Mouse (Mus musculus) gonadal fat pad, adult 2 months (tissue): ENCODE measurements around the gene Ldah. TPM values are rescaled to one million over a fixed set of nuclear protein-coding genes. Genes with fewer than 3 reads are reported as not detected.

ENCODE experiments used
- DNase-seq: peaks from one replicate; pipeline ENCODE4 v3.0.0-alpha.2; 2012; ENCODE audit warnings: low read depth
- polyA plus RNA-seq: library from polyadenylated mRNA; depleted of rRNA; stranded (reverse); fragments of >200 nt; gene quantifications from 2 replicates; pipeline ENCODE4 v1.2.3, GENCODE M21; 2012

The Ldah gene
- polyA plus RNA-seq, 1 experiment, result 56.3 TPM

DNA sequence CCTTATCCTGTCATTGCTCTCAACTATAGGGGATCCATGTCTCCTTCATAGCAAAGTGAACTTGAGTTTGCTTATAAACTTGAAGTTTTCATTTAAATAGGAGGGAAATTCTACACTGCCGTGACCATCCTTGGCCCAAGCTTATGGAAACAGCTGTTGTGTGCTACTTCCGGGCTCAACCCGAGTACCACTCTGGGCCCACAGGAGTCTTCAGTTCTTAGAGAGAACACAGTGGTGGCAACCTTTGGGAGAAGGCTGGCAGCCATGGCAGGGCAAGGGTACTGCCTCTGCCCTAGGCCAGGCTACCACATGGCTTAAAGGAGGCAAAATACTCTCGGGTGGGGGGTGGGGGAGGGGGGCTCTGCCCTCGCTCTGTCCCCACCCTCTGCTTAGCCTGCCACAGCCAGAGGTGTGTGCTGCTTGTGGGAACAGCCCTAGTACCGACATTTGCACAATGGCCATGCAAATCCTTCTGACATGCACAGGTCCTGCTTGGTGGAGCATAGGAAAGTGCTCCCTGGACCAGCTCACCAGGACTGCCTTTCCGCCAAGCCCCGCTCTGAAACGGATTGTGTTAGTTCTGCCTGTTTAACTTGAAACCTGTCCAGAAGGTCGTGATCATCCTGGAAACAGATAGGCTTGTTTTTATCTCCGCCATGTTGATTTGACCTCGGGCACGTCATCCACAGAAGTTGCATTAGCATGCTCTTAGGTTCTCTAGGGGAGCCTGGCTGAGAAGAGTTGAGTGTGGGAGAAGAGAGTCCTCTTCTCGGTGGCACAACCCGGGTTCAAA, 73.5 kb downstream of the Ldah start:
- DNase-seq, result no peak

DNA sequence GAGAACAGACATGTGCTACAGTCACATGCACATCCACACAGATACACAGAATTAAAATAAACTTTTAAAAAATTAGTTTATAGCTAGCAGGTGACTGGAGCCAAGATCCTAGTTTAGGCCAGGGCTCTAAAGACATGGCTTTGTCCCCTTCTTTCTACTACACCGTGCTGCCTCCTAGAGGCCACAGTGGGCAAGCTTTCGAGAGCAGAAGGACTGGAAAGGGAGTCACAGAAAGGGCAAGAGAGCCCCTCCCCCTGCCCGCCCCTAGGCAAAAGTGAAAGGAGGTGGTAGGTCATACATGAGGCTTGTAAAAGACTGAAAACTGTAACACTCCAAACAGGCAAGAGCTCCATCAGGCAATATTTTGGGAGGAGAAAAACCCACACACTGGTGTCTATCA, 80.1 kb downstream of the Ldah start:
- no peak for DNase-seq

DNA sequence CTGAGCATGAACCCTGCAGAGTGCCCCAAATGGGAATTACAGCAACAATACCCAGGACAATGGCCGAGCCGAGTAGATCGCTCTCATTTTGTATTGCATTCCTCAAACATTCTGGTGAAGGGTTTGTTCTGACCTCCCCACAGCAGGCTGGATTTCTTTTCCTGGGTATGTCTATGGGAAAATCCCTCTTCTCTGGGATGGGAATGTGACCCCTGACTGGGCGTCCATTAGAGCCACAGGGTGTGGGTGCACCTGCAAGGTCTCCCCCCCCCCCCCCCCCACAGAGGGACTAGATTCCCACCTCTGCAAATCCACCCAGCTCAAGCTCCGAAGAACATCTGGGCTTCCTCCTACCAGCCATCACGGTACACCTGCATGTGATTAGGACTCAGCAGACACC, 81.2 kb downstream of the Ldah start:
- DNase-seq, result no peak

DNA sequence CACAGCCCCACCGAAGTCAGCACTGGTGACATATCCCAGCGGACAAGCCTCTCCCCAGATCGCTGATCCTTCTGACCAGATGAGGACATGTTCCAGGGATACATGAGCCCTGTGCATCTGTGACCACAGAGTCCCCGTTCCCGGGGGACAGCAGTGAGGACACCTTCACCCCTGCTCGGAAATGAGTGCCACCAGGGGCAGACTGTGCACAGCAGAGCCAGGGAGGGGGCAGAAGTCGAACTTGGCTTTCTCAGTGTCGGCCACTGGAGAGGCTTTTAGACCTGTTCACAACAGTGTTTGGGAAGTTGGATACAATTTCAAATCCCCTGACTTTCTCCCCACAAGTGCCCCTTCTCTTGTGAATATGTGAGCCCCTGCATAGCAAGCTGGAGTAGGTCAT, 81.6 kb downstream of the Ldah start:
- DNase-seq, result no peak

DNA sequence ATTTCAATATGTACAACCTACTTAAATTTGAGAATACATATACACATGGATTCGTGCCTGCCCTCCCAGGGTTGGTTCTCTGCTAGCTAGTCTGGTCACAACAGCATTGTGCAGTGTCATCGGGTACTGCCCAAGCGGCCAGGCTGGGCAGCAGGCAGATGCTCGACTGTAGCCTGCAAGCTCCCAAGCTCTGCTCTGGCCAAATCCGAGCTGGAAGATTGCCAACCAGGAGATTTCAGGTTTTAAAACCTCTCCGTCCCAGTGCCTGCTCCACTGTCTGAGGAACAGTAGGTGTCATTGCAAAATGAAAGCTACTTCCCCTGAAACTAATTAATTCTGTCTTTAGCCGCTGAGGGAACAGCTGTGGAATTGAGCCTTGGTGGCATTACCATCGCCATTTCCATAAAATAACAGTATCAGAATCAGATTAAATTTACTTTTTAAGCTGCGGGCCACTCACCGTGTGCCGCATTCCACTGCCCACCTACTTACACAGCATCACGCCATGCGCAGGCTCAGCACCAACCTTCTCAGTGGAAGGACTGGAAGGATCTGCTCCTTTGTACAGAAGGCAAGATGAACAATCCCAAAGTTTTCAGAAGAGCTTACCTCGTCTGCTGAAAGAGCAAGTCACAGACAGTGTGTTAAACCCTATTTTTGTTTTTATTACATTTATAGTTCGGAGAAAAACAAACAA, 83.4 kb downstream of the Ldah start:
- DNase-seq, result no peak

DNA sequence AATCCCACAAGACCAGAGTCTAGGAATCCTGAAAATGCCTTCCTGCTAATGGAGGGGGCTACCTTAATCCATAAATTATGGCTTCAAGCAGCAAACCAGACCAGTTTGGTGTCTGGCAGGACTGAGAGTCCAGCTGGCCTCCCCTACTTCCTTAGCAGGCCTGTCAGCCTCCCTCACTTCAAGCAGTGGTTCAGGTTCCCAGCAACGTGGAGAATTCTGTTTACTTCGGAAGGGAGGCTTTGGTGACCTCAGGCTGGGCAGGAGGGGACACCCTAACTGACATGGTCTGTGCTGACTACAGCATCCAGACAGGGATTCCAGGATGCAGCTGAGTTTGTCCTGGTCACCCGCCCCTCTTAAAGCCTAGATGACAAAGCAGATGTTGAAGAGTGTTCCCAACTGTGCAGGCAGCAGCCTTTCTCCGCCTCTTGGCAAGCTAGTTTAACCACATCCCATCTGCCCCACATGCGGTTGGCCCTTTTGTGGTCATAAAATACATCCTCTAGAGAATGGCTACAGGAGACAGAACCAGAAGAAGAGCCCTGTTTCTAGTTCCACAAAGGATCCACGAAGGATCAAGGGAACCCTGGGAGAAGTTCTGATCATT, 87.5 kb downstream of the Ldah start:
- no peak for DNase-seq

DNA sequence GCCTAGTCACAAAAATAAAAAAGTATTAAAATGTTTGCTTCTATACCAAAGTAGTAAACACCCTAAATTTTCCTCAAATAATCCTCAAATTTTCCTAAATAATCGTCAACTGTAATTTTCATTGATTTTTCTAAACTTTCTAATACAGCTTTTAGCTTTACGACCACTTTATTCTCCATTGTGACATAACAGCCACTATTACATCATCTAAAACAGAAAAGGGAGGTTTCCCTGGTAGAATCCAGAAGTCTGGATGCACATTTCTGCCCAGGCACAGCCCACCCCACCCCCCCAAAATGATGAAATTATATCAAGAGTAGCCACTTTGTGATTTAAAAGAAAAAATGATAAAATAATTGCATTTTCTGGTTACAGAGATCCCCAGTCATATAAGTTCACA, 88.2 kb downstream of the Ldah start:
- DNase-seq, result no peak

DNA sequence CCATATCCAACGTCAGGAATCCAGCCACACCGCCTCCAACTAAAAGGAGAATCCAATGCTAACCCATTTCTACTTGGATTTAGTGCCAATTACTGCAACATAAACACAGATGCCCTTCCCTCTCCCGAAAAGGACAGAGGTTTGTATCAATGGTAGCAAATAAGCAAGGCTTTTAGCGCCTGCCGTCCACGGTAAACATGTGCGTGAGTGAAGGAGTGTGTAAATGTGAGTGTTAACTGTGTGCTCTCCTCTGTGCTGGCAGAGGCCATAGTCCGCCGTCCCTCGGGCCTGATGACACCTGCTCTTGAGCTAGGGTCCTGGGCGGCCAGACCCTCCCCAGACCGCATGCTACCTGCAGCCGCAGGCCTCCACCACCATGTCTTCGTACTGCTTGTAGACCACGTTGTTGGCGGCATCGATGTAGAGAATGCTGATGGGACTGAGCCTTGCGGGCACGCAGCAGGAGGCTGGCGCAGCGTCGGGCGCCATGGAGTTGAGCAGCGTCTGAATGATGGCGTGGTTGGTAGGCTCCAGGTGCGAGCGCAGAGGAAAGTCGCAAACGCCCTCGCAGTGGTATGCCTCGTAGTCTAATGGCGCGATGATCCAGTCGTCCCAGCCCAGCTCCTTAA, 89.8 kb downstream of the Ldah start:
- no peak for DNase-seq

DNA sequence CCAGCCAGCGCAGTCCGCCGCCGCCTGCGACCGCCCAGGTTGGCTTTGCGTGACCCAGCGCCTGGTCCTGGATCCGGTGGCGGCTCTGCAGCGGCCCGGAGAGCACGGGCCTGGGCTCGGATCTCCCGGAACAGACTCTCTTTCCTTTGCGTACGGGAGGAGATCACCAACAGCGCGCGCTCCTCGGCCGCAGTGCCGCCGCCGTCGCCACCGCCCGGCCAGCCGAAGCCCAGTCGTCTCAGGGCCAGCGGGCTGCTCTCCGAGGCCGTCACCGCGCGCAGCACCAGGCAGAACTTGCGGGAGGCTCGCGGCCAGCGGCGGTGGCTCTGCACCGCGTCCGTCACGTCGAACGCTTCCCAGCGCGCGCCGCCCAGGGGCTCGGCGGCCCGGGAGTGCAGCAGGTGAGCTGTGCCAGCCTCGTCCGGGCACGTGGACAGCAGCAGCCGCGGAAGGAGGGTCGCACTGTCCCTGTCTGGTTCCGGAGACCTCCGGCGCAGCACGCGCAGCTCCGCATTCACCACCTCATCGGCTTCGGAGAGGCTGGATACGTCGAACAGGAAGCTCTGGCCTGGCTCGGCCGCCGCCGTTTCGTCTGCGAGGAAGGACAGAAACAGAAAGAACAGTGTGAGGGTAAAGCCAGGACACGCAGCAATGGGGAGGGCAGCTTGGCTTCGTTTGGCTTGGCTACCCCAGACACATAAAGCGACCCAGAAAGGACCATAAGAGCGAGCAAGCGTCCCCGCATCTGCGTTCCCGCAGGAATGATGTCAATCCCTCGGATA, 90.6 kb downstream of the Ldah start:
- no peak for DNase-seq

DNA sequence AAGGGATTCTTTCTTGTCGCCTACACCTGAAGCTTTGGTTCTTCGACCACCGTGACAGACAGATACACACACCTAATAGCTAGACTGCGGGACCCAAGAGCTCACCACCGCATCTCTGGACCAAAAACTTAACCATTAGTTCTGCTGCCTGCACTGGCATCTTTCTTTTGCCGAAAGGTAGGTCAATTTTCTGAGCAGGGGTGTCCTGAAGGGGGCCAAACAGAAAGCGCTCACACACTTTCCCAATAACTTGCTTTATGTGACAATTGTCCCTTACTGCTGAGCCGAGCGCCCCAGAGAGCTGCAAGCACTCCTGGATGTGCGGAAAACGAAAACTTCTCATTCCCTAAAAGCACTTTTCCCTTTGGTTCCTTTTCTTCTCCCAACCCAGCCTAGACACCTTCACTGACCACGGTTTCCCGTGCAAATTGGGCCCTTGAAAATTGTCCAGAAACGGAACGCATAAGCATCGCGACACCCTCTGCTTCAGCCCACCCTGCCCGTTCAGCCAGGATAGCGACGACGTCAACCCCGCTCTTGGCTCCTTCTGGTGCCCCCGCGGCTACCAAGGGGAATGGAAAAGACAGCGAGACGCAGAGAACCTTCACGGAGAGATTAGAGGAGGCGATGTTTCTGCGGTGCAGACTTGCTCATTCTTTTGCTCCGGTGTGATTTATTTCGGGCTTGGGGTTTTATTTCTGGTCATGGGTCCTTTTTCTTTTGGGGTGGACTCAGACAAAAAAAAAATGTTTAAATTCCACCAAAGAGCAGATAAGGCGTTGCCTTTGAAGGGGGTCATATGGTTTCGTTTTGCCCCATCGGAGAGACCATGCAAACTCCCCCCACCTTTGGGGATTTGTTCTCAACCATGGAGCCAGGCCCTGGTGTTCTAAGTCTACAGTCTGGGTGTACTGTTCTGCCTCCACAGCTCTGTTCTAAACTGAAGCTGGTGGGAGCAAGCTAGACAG, 91.5 kb downstream of the Ldah start:
- DNase-seq, result no peak

DNA sequence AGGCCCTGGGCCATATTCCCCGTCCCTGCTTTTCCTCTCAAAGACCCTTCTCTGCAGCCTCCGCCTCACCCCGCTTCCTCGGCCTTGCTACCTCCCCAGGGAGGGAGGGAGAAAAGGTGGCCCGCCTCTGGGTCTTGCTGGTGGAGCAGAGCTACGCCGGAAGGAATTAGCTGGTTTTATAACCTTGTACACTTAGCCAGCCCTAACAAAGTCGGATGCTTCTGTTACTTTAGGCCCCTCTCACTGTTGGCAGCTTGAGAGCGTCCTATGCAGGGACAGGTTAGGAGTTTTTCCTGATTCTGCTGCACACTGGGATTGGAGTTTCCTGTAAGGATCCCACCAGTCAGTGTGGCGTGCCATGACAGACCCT, 92.2 kb downstream of the Ldah start:
- DNase-seq, result no peak

DNA sequence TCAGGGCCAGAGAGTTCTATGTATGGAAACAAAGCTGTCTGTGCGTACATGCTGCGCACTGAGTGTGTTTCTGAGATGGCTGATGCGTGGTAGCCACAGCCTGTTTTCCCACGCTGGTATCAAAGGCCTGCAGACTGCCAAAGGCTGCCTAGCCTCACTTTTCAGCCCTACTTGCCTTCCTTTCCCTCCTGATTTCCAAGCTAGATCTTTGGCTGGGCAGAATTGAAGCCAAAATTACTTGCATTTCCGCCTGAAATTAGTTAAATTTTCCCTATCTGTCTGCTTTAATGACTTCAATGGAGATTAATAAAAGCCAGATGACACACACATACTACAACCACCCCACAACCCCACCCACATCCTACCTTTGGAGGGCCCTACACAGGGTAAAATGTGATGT, 92.6 kb downstream of the Ldah start:
- no peak for DNase-seq

DNA sequence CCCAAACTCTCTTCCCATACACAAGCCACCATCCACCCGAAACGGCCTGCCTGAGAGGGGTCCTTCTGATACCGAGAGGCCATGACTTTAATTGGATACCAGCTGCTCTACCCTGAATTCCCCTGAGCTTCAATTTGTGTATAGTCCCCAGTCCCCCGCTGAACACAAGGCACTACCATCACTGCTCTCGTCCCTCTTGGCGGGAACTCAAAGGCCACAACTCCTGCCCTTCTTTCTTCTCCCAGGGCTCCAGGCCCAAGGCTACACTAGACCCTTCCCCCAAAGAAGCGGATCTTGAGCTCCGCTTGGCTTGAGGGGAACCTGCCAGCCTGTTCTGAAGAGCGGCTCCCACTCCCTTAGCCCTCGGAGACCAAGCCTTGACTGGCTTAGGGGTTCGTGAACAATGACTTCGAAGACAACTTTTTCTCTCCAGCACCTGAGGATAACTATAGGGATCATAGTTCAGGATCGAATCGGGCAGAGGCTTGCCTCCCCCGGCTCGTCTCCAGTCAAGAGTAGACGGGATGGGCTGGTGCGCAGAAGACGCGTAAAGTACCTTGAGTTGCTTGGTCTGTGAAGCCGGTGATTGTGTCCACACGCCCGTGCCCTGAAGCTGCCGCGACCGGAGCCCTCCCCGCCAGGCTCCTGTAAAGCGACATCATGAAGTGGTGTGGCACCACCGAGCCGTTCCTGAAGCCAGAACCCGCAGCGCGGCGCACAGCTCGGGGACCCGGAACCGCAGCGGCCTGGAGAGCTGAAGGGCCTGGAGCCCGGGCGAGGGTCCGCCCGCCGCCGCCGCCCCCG, 93.3 kb downstream of the Ldah start:
- DNase-seq, result no peak

DNA sequence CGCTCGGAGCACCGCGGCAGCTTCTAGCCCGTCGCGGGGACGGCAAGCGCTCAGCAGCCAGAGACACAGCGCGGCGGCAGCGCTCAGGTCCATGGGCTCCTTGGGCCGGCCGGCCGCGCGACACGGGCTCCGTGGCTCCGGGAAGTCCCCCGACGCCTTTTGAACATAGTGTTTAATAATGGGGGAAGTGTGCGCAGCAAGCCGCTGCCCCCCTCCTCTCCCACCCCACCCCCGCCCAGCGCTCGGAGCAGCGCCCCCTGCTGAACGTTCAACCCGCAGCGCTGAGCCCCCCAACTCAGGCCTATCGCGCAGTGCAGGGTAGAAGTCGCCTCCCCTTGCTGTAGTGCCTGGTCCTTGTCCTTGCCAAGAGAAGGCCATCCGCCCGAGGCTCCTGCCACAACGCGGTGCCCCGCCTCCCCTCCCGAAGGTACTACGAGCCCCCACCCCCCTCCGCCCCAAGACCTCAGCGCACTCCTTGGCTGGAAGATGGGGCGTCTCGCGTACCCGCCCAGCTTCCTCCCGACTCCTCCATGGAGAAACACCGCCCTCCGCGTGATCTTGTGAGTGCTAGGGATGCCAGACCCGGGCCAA, 94.0 kb downstream of the Ldah start, which contains the start of gene Gdf7:
Gdf7 (minus strand) TSS at position 114 of the 591 bp plus-strand sequence.
- no peak for DNase-seq

DNA sequence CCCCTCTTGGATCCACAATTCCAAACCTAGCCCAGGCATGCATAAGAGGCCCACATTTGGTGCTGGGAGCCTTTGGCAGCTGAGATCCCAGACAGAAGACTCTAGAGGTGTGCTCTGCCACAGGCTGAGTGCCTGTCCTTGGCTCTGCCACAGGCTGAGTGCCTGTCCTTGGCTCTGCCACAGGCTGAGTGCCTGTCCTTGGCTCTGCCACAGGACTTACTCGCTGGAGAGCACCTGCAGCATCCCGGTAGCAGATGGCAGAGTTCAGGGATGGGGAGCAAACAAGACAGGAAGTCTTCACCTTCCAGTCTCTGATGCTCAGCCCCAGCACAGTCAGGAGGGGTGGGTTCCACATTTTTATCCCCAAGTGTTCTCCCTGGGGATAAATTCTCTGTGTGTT, 97.4 kb downstream of the Ldah start:
- no peak for DNase-seq

DNA sequence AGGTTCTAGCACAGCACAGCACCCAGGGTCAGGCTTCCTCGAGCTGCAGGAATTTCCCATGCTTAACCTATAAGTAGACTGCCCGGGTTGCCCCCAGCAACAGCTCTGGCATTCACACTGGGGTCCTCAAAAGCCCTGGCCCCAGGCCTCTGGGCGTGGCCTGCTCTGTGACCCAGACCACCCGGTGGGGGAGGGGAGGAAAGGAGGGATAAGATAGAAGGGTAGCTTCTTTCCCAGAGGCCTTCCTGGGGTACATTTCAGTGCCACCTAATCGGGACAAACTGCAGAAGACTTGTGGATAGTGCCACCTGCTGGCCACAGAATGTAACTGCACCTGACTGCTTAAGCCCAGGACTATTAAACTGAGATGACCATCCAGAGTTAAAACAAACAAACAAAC, 98.5 kb downstream of the Ldah start:
- no peak for DNase-seq

DNA sequence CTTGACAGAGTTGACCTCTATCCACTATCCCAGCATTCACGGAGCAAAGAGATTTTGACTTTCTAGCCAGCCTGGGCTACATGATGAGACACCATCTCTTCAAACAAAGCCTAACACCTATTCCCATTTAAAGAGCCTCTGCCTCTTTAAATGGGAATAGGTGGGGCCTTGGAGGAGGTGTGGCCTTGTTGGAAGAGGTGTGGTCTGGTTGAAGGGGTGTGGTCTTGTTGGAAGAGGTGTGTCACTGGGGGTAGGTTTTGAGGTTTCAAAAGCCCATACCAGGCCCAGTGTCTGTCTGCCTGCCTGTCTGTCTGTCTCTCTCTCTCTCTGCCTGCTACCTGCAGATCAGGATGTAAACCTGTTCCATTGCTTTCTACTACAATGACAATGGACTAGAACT, 99.0 kb downstream of the Ldah start:
- DNase-seq, result no peak

DNA sequence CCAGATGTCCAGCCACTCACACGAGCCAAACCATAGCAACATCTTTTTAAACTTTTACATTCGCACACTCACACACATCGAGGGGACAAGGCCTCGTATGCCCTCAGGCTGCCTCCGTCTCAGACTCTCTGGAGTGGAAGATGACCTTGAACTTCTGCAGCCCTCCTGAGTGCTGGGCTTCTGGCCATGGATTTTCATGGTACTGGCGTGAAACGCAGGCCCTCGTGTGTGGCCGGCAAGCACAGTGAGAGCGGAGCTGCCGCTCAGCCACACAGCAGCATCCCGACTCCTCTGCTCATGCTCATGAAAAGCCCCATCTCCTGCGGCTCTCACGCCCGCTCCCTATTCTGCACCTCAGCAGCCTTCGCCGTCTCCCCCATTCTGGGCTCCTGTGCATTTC, 103.1 kb downstream of the Ldah start:
- no peak for DNase-seq

DNA sequence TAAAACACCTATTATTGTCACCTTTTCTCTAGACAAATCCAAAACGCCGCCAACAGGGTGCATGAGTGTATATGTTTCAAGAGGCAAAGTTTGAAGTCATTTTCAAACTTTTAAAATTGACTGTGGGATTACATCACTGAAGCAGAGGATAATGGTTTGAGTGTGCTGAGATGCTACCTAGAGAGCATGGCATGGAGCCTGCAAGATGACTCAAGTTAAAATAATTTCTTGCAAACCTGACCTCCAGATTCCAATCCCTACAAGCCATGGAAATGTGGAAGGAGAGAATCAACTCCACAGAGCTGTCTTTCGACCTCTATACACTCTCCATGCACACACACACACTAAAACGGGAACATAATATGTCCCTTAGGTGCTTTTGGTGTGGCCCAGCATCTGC, 104.4 kb downstream of the Ldah start:
- no peak for DNase-seq
